In the genomic region with DNA sequence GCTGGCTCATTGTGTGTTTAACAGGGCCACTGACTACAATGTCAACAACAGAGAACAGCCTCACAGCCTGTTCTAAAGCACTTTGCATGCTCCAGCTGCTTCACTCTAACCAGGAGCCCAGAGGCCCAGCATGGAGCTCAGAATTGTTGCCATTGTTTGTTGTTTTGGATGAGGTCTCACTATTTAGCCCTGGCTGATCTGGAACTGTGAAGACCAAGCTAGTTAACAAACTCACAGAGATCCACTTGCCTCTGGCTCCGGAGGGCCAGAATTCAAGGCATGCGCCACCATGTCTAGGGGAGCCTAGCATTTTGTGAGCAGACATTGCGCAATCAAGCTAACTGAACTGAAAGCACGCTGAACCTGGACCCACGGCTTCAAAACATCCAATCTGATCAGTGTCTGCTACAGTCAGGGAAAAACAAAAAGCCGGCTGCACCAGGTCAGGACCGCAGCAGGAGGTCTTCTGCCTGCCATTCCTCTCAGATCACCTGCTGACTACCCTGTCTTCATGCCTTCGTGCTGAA, we compare ENCODE assay signal across 8 mouse cellular contexts. TPM values are rescaled to one million over a fixed set of nuclear protein-coding genes. Genes with fewer than 3 reads are reported as not detected.
DNase-seq lines count a peak whose midpoint lies in the region; ATAC-seq lines count a peak whose summit lies in the region.

No protein-coding gene starts in this region.

- ATAC-seq in heart, embryonic 11.5 days (replicated peaks; ENCODE audit: insufficient number of reproducible peaks, low FRiP score, low TSS enrichment): no peak
- no peak for ATAC-seq in midbrain, embryonic 16.5 days

- H3K4me1 ChIP-seq in heart, embryonic 11.5 days (ENCODE audit: control insufficient read depth, insufficient read depth, low read length): peaks cover 5% of the 10 kb centered on the region
- peaks cover 2% of the 10 kb centered on the region; the same call in 1 of the 2 replicates for H3K4me1 ChIP-seq in midbrain, embryonic 16.5 days (ENCODE audit: control insufficient read depth, insufficient read depth, low read length)

- H3K9ac ChIP-seq in heart, embryonic 11.5 days (ENCODE audit: low read depth, low read length): peak overlapping the region; percentile 34; the same call in 1 of the 2 replicates
- 0 out of 2 replicates have a peak overlapping the region, but pooled peaks have one; percentile 38 for H3K9ac ChIP-seq in midbrain, embryonic 16.5 days (ENCODE audit: low read depth, low read length)

- H3K4me3 ChIP-seq in heart, embryonic 11.5 days (ENCODE audit: low read depth, low read length): no peak overlapping the region
- H3K4me3 ChIP-seq in midbrain, embryonic 16.5 days (ENCODE audit: low read depth, low read length): no peak overlapping the region

- 32% methylated on average over 8 of the region's 8 CpGs for WGBS in heart, embryonic 11.5 days (ENCODE audit: insufficient replicate concordance)
- 17% methylated on average over 8 of the region's 8 CpGs for WGBS in midbrain, embryonic 16.5 days

- peak; percentile 24 for DNase-seq in adrenal gland, adult 2 months
- no peak for DNase-seq in adrenal gland, postnatal 4 days (ENCODE audit: low spot score in 2 of 2)
- DNase-seq in A20 (ENCODE audit: low read depth, low spot score): peak; percentile 28
- DNase-seq in layer of hippocampus, adult 9-11 months: peak; percentile 43
- no peak for DNase-seq in right cerebral cortex, adult 18-20 months
- DNase-seq in spleen, adult 12 weeks (ENCODE audit: low spot score): no peak

- H3K36me3 ChIP-seq in heart, embryonic 11.5 days (ENCODE audit: control insufficient read depth, insufficient read depth, low read length): no peaks in the 10 kb centered on the region
- H3K36me3 ChIP-seq in midbrain, embryonic 16.5 days (ENCODE audit: control insufficient read depth, insufficient read depth, low read length): no peaks in the 10 kb centered on the region

- no peaks in the 10 kb centered on the region for H3K27me3 ChIP-seq in heart, embryonic 11.5 days (ENCODE audit: control insufficient read depth, insufficient read depth, low read length)
- no peaks in the 10 kb centered on the region for H3K27me3 ChIP-seq in midbrain, embryonic 16.5 days (ENCODE audit: control insufficient read depth, insufficient read depth, low read depth, low read length)

- H3K4me2 ChIP-seq in heart, embryonic 11.5 days: 0 out of 2 replicates have a peak overlapping the region, but pooled peaks have one; percentile 8
- no peak overlapping the region for H3K4me2 ChIP-seq in midbrain, embryonic 16.5 days (ENCODE audit: low read length)

- 0 out of 2 replicates have a peak overlapping the region, but pooled peaks have one; percentile 35 for H3K27ac ChIP-seq in heart, embryonic 11.5 days (ENCODE audit: low read depth, low read length)
- H3K27ac ChIP-seq in midbrain, embryonic 16.5 days (ENCODE audit: low read length): no peak overlapping the region

- H3K9me3 ChIP-seq in heart, embryonic 11.5 days (replicated peaks; ENCODE audit: control insufficient read depth, low read length): no peaks in the 10 kb centered on the region
- no peaks in the 10 kb centered on the region for H3K9me3 ChIP-seq in midbrain, embryonic 16.5 days (replicated peaks; ENCODE audit: control insufficient read depth, low read length, poor library complexity, severe bottlenecking)

RNA-seq across cellular contexts. Expression of a gene that starts 4.6 kb away (rescaled TPM):
- 10 to 100 TPM; 33.7 to 52.0 TPM for total RNA-seq in adrenal gland, adult 2 months (2021)
- 3.2 and 3.4 TPM in 2 replicates for polyA plus RNA-seq in adrenal gland, adult 2 months (2012; rRNA removed)
- 10 to 100 TPM; 60.1 to 63.2 TPM for total RNA-seq in adrenal gland, postnatal 4 days (2021)
- 46.1 and 53.6 TPM in 2 replicates for polyA plus RNA-seq in heart, embryonic 11.5 days (2014; fragmentation: Nextera tagmentation; extraction: Ambion mirVana)
- polyA plus RNA-seq in midbrain, embryonic 16.5 days (2015; fragmentation: Nextera tagmentation; extraction: Ambion mirVana): 81.8 and 89.3 TPM in 2 replicates

RNA-seq across cellular contexts. Expression of a gene that starts 41.9 kb away (rescaled TPM):
- 10 to 100 TPM; 12.3 to 19.7 TPM for total RNA-seq in adrenal gland, adult 2 months (2021)
- 6.1 and 8.7 TPM in 2 replicates for polyA plus RNA-seq in adrenal gland, adult 2 months (2012; rRNA removed)
- total RNA-seq in adrenal gland, postnatal 4 days (2021): 10 to 100 TPM; 15.4 to 17.6 TPM
- 6.6 and 7.4 TPM in 2 replicates for polyA plus RNA-seq in heart, embryonic 11.5 days (2014; fragmentation: Nextera tagmentation; extraction: Ambion mirVana)
- 0.77 and 1.3 TPM in 2 replicates for polyA plus RNA-seq in midbrain, embryonic 16.5 days (2015; fragmentation: Nextera tagmentation; extraction: Ambion mirVana)

RNA-seq across cellular contexts. Expression of a gene that starts 58.7 kb away (rescaled TPM):
- 1,000 to 10,000 TPM in 1 of 2 experiments, 100 to 1,000 TPM in 1; 881 to 1,038 TPM for total RNA-seq in adrenal gland, adult 2 months (2021)
- polyA plus RNA-seq in adrenal gland, adult 2 months (2012; rRNA removed): 16.9 and 25.6 TPM in 2 replicates
- total RNA-seq in adrenal gland, postnatal 4 days (2021): 1,000 to 10,000 TPM; 1,008 to 1,014 TPM
- polyA plus RNA-seq in heart, embryonic 11.5 days (2014; fragmentation: Nextera tagmentation; extraction: Ambion mirVana): 884 and 1,030 TPM in 2 replicates
- 1,168 and 1,270 TPM in 2 replicates for polyA plus RNA-seq in midbrain, embryonic 16.5 days (2015; fragmentation: Nextera tagmentation; extraction: Ambion mirVana)

Comparison
In these comparisons a context has a peak if more than half of its experiments do, and no peak if none do; other contexts are left out.
1. DNase-seq: peak in adrenal gland, adult 2 months (single experiment), A20 (single experiment) and layer of hippocampus, adult 9-11 months (single experiment); none in adrenal gland, postnatal 4 days (0 of 2), right cerebral cortex, adult 18-20 months (single experiment) and spleen, adult 12 weeks (single experiment).
2. RNA of a gene that starts 4.6 kb away (polyA plus RNA-seq): 81.8 to 89.3 TPM in midbrain, embryonic 16.5 days and 46.1 to 53.6 TPM in heart, embryonic 11.5 days; 3.2 to 3.4 TPM in adrenal gland, adult 2 months; every median in the first group is over 10 times any median in the second.
3. RNA of a gene that starts 58.7 kb away (polyA plus RNA-seq): 1,168 to 1,270 TPM in midbrain, embryonic 16.5 days and 884 to 1,030 TPM in heart, embryonic 11.5 days; 16.9 to 25.6 TPM in adrenal gland, adult 2 months; every median in the first group is over 10 times any median in the second.